Mouse (Mus musculus): Measurements from ENCODE around the gene Cryge. TPM values are rescaled to one million over a fixed set of nuclear protein-coding genes. Genes with fewer than 3 reads are reported as not detected.

Gene Cryge
- polyA plus RNA-seq, 1 experiment from 2014 or later: not detected

GRCm38 (mm10) chr1:65067842-65068241 is 16.9 kb upstream of the Cryge start:
- no peaks in the 10 kb centered on the region for H3K36me3 ChIP-seq (ENCODE audit: control insufficient read depth, insufficient read depth, low read length)
- H3K9me3 ChIP-seq (ENCODE audit: control insufficient read depth, low read depth, low read length): no peaks in the 10 kb centered on the region
- no peak overlapping the region for H3K4me3 ChIP-seq (ENCODE audit: low read depth, low read length)
- no peak overlapping the region for H3K9ac ChIP-seq (replicated peaks; ENCODE audit: low read depth, low read length)
- no peak overlapping the region for H3K27ac ChIP-seq (ENCODE audit: low read length)
- H3K27me3 ChIP-seq (ENCODE audit: control insufficient read depth, insufficient read depth, low read length): no peaks in the 10 kb centered on the region
- H3K4me1 ChIP-seq (ENCODE audit: control insufficient read depth, insufficient read depth, low read length): no peaks in the 10 kb centered on the region
- no peak overlapping the region for H3K4me2 ChIP-seq (replicated peaks; ENCODE audit: low read depth, low read length)
- ATAC-seq (ENCODE audit: insufficient number of reproducible peaks, insufficient read depth, low FRiP score, low read depth): no peak

DNA sequence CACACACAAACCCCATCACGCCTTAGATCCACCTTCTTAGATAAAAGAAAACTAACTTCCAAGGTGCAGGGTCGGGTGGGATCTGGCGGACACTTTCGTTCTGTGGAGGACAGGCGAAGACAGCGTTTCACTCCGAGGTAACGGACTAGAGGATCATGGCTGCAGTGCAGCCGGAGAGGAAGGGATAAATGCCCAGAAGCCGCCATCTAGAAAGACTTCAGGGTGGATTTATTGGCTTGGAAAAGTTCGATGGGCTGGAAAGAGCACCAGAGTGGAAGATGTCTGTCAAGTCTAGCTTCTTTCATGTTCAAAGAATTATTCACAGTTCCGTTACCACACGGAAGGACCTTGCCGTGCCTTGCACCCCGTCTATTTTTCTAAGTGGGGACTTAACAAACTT is 13.3 kb upstream of the Cryge start:
- no peak overlapping the region for H3K27ac ChIP-seq (ENCODE audit: low read length)
- H3K4me1 ChIP-seq (ENCODE audit: control insufficient read depth, insufficient read depth, low read length): no peaks in the 10 kb centered on the region
- H3K9ac ChIP-seq (replicated peaks; ENCODE audit: low read depth, low read length): no peak overlapping the region
- no peak overlapping the region for H3K4me2 ChIP-seq (replicated peaks; ENCODE audit: low read depth, low read length)
- H3K36me3 ChIP-seq (ENCODE audit: control insufficient read depth, insufficient read depth, low read length): no peaks in the 10 kb centered on the region
- no peak overlapping the region for H3K4me3 ChIP-seq (ENCODE audit: low read depth, low read length)
- ATAC-seq (ENCODE audit: insufficient number of reproducible peaks, insufficient read depth, low FRiP score, low read depth): no peak
- no peaks in the 10 kb centered on the region for H3K9me3 ChIP-seq (ENCODE audit: control insufficient read depth, low read depth, low read length)
- no peaks in the 10 kb centered on the region for H3K27me3 ChIP-seq (ENCODE audit: control insufficient read depth, insufficient read depth, low read length)
- 84% methylated on average over 15 of the region's 15 CpGs for whole genome bisulfite sequencing

- ATAC-seq (ENCODE audit: insufficient number of reproducible peaks, insufficient read depth, low FRiP score, low read depth): no peak
- H3K9me3 ChIP-seq (ENCODE audit: control insufficient read depth, low read depth, low read length): no peaks in the 10 kb centered on the region
- no peaks in the 10 kb centered on the region for H3K4me1 ChIP-seq (ENCODE audit: control insufficient read depth, insufficient read depth, low read length)
- H3K4me2 ChIP-seq (replicated peaks; ENCODE audit: low read depth, low read length): no peak within 1 kb of the TSS
- no peaks in the 10 kb centered on the region for H3K36me3 ChIP-seq (ENCODE audit: control insufficient read depth, insufficient read depth, low read length)
- H3K27ac ChIP-seq (ENCODE audit: low read length): no peak within 1 kb of the TSS
- H3K27me3 ChIP-seq (ENCODE audit: control insufficient read depth, insufficient read depth, low read length): no peaks in the 10 kb centered on the region
- H3K4me3 ChIP-seq (ENCODE audit: low read depth, low read length): no peak within 1 kb of the TSS
- 83% methylated on average over 8 of the region's 8 CpGs for WGBS
- H3K9ac ChIP-seq (replicated peaks; ENCODE audit: low read depth, low read length): no peak within 1 kb of the TSS
Observed at GRCm38 (mm10) chr1:65063352-65063751, 12.4 kb upstream of the Cryge start, which contains the start of gene Crygd. Crygd (minus strand) TSS chr1:65063452.

DNA sequence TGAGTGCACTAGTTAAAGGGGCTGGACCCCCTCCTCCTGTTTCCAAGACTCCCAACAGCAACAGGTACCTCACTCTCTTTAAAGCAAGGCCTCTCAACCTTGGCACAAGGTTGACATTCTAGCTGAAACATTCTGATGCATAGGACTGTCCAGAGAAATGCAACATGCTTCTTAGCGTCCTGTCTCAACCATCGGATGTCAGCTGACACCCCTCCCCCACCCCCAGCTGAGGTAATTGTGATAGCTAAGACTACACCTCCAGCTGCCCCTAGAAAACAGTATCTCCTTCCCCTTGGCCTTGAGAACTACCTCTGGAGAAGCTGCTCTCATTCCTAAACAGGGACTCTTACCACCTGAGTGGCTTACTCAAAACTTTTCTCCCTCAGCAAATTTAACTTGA is 1.2 kb upstream of the Cryge start:
- Histone ChIP-seq H3K4me3 (ENCODE audit: low read depth, low read length) (no peak overlapping the region), H3K9me3 (ENCODE audit: control insufficient read depth, low read depth, low read length) (no peaks in the 10 kb centered on the region), H3K36me3 (ENCODE audit: control insufficient read depth, insufficient read depth, low read length) (no peaks in the 10 kb centered on the region), H3K27me3 (ENCODE audit: control insufficient read depth, insufficient read depth, low read length) (no peaks in the 10 kb centered on the region), H3K9ac (replicated peaks; ENCODE audit: low read depth, low read length) (no peak overlapping the region), H3K4me2 (replicated peaks; ENCODE audit: low read depth, low read length) (no peak overlapping the region), H3K4me1 (ENCODE audit: control insufficient read depth, insufficient read depth, low read length) (no peaks in the 10 kb centered on the region), H3K27ac (ENCODE audit: low read length) (no peak overlapping the region)
- 17% methylated on average over 2 of the region's 2 CpGs for WGBS
- ATAC-seq (ENCODE audit: insufficient number of reproducible peaks, insufficient read depth, low FRiP score, low read depth): no peak

GRCm38 (mm10) chr1:65051696-65052095 is 747 bp upstream of the Cryge start:
- H3K4me2 ChIP-seq (replicated peaks; ENCODE audit: low read depth, low read length): no peak overlapping the region
- H3K9me3 ChIP-seq (ENCODE audit: control insufficient read depth, low read depth, low read length): no peaks in the 10 kb centered on the region
- no peaks in the 10 kb centered on the region for H3K36me3 ChIP-seq (ENCODE audit: control insufficient read depth, insufficient read depth, low read length)
- no peak overlapping the region for H3K9ac ChIP-seq (replicated peaks; ENCODE audit: low read depth, low read length)
- no peak for ATAC-seq (ENCODE audit: insufficient number of reproducible peaks, insufficient read depth, low FRiP score, low read depth)
- WGBS: 54% methylated on average over 7 of the region's 7 CpGs
- no peak overlapping the region for H3K4me3 ChIP-seq (ENCODE audit: low read depth, low read length)
- H3K4me1 ChIP-seq (ENCODE audit: control insufficient read depth, insufficient read depth, low read length): no peaks in the 10 kb centered on the region
- no peak overlapping the region for H3K27ac ChIP-seq (ENCODE audit: low read length)
- no peaks in the 10 kb centered on the region for H3K27me3 ChIP-seq (ENCODE audit: control insufficient read depth, insufficient read depth, low read length)

GRCm38 (mm10) chr1:65048781-65049180 is 2.2 kb downstream of the Cryge start:
- Histone ChIP-seq H3K36me3 (ENCODE audit: control insufficient read depth, insufficient read depth, low read length) (no peaks in the 10 kb centered on the region), H3K4me2 (replicated peaks; ENCODE audit: low read depth, low read length) (no peak overlapping the region), H3K9ac (replicated peaks; ENCODE audit: low read depth, low read length) (no peak overlapping the region), H3K4me1 (ENCODE audit: control insufficient read depth, insufficient read depth, low read length) (no peaks in the 10 kb centered on the region), H3K9me3 (ENCODE audit: control insufficient read depth, low read depth, low read length) (no peaks in the 10 kb centered on the region), H3K27ac (ENCODE audit: low read length) (no peak overlapping the region), H3K4me3 (ENCODE audit: low read depth, low read length) (no peak overlapping the region), H3K27me3 (ENCODE audit: control insufficient read depth, insufficient read depth, low read length) (no peaks in the 10 kb centered on the region)
- ATAC-seq (ENCODE audit: insufficient number of reproducible peaks, insufficient read depth, low FRiP score, low read depth): no peak
- WGBS: 59% methylated on average over 12 of the region's 12 CpGs

GRCm38 (mm10) chr1:65046401-65047109 is 4.4 kb downstream of the Cryge start:
- H3K27me3 ChIP-seq (ENCODE audit: control insufficient read depth, insufficient read depth, low read length): no peaks in the 10 kb centered on the region
- no peaks in the 10 kb centered on the region for H3K36me3 ChIP-seq (ENCODE audit: control insufficient read depth, insufficient read depth, low read length)
- no peak overlapping the region for H3K27ac ChIP-seq (ENCODE audit: low read length)
- H3K9ac ChIP-seq (replicated peaks; ENCODE audit: low read depth, low read length): no peak overlapping the region
- no peak overlapping the region for H3K4me3 ChIP-seq (ENCODE audit: low read depth, low read length)
- no peaks in the 10 kb centered on the region for H3K4me1 ChIP-seq (ENCODE audit: control insufficient read depth, insufficient read depth, low read length)
- H3K4me2 ChIP-seq (replicated peaks; ENCODE audit: low read depth, low read length): no peak overlapping the region
- H3K9me3 ChIP-seq (ENCODE audit: control insufficient read depth, low read depth, low read length): no peaks in the 10 kb centered on the region
- WGBS: 33% methylated on average over 8 of the region's 8 CpGs
- ATAC-seq (ENCODE audit: insufficient number of reproducible peaks, insufficient read depth, low FRiP score, low read depth): no peak

DNA sequence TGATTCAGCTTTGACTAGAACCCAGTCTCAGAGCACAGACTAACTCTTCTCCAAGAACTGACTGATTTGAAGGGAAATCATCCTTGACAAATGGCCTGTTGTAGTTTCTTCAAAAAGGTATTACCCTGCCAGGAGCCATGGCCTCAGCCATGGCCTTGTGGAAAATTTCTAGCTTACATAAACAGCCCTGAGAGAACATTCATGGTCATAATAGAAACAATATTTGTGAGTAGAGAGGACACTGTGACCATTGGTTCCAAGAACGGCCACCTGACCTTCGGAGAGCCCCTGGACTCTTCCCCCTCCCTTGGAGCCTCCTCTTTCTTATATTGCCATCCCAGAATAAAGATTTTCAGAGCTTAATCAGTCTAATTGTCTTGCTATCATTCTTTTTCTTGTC is 7.5 kb downstream of the Cryge start:
- Histone ChIP-seq H3K4me2 (replicated peaks; ENCODE audit: low read depth, low read length) (no peak overlapping the region), H3K4me1 (ENCODE audit: control insufficient read depth, insufficient read depth, low read length) (no peaks in the 10 kb centered on the region), H3K27me3 (ENCODE audit: control insufficient read depth, insufficient read depth, low read length) (no peaks in the 10 kb centered on the region), H3K9me3 (ENCODE audit: control insufficient read depth, low read depth, low read length) (no peaks in the 10 kb centered on the region), H3K27ac (ENCODE audit: low read length) (no peak overlapping the region), H3K9ac (replicated peaks; ENCODE audit: low read depth, low read length) (no peak overlapping the region), H3K4me3 (ENCODE audit: low read depth, low read length) (no peak overlapping the region), H3K36me3 (ENCODE audit: control insufficient read depth, insufficient read depth, low read length) (no peaks in the 10 kb centered on the region)
- 86% methylated on average over 2 of the region's 2 CpGs for WGBS
- no peak for ATAC-seq (ENCODE audit: insufficient number of reproducible peaks, insufficient read depth, low FRiP score, low read depth)

DNA sequence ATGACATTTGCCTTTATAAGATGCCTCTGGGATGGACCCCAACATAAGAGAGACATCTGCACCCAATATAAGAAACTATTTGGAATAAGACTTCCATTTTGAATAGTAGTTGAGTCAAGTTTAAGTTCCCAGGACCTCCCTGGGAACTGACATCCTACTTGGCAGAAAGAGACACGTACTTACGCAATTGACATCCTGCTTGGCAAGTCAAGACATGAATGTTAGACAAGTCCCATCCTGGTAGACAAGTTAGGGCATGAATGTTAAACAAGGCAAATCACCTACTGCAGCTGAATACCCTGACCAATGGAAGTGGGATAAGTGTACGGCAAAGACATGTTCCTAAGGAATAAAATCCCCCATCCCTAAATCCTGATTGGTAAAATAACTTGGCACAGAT is 9.1 kb downstream of the Cryge start:
- Histone ChIP-seq H3K36me3 (ENCODE audit: control insufficient read depth, insufficient read depth, low read length) (no peaks in the 10 kb centered on the region), H3K9me3 (ENCODE audit: control insufficient read depth, low read depth, low read length) (no peaks in the 10 kb centered on the region), H3K4me2 (replicated peaks; ENCODE audit: low read depth, low read length) (no peak overlapping the region), H3K4me3 (ENCODE audit: low read depth, low read length) (no peak overlapping the region), H3K27ac (ENCODE audit: low read length) (no peak overlapping the region), H3K4me1 (ENCODE audit: control insufficient read depth, insufficient read depth, low read length) (no peaks in the 10 kb centered on the region), H3K27me3 (ENCODE audit: control insufficient read depth, insufficient read depth, low read length) (no peaks in the 10 kb centered on the region), H3K9ac (replicated peaks; ENCODE audit: low read depth, low read length) (no peak overlapping the region)
- 91% methylated on average over 3 of the region's 3 CpGs for WGBS
- ATAC-seq (ENCODE audit: insufficient number of reproducible peaks, insufficient read depth, low FRiP score, low read depth): no peak

Measured in stomach, embryonic 14.5 days (tissue).